Mouse (Mus musculus): ENCODE results near the gene Gria1. TPM values are rescaled to one million over a fixed set of nuclear protein-coding genes. Genes with fewer than 3 reads are reported as not detected.

Gria1 gene
- polyA plus RNA-seq, 1 experiment from 2014 or later: 1.5 TPM

DNA sequence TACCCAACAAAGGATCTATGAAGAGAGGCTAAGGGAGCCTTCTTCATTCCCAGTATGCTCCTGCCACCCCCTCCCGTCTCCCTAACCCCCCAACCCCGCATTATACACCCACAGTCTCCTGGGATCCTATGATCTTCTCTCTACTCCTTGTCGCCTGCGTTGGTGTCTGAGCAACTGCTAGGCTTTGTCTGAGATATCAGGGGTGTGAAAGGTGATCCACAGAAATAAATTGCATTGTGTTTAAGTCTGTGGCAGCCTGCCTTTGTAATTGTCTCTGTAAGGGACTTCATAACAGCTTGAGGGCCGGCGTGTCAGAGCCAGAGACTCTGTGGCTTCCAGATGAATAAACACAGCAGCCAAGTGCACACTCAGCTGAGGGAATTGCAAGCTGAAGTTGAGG is 61.0 kb downstream of the Gria1 start:
- WGBS: 67% methylated on average over 6 of the region's 6 CpGs
- H3K36me3 ChIP-seq: no peaks in the 10 kb centered on the region
- no peak overlapping the region for H3K4me2 ChIP-seq
- no peak for ATAC-seq (ENCODE audit: insufficient read depth, low FRiP score, low read depth)
- no peaks in the 10 kb centered on the region for H3K9me3 ChIP-seq
- no peaks in the 10 kb centered on the region for H3K4me1 ChIP-seq
- no peak overlapping the region for H3K27ac ChIP-seq
- no peaks in the 10 kb centered on the region for H3K27me3 ChIP-seq (replicated peaks)
- no peak overlapping the region for H3K9ac ChIP-seq
- no peak overlapping the region for H3K4me3 ChIP-seq (replicated peaks)

DNA sequence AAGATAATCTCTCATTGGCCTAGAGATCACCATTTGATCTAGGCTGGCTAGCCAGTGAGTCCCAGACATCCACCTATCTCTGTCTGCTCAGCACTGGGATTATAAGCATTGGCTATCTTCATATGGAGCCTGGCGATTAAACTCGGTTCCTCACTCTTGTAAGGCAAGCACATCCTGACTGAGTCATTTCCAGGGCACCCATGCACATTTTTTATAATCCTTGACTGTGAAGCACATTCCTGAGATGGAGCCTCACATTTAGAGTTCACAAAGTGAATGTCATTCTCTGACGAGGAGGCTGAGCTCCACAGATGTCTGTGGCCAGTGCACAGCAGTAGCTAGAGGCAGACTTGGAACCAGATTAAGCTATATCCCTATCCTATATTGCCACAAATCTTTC is 68.2 kb downstream of the Gria1 start:
- Histone ChIP-seq H3K4me1 (no peaks in the 10 kb centered on the region), H3K9ac (no peak overlapping the region), H3K36me3 (no peaks in the 10 kb centered on the region), H3K27ac (no peak overlapping the region), H3K4me3 (replicated peaks) (no peak overlapping the region), H3K9me3 (no peaks in the 10 kb centered on the region), H3K4me2 (no peak overlapping the region), H3K27me3 (replicated peaks) (no peaks in the 10 kb centered on the region)
- WGBS: 71% methylated on average over 3 of the region's 3 CpGs
- no peak for ATAC-seq (ENCODE audit: insufficient read depth, low FRiP score, low read depth)

DNA sequence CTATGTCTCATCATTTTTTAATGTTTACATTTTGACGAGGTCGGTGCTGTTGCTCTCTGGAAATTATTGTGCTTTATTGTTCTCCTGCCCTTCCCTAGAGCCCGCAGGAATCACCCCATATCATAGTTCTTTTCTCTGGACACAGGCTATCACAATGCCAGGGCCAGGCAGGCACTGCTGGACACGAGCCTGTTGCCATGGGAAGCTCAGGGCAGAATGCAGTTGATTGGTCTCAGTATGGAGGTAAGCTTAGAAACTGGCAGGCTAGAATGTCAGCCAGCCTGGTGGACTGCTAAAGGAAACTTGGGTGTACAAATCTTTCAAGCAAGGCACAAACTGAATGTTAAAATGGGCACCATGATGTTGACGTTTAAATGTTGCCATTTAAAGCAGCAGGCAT is 78.3 kb downstream of the Gria1 start:
- Histone ChIP-seq H3K27me3 (replicated peaks) (no peaks in the 10 kb centered on the region), H3K9ac (no peak overlapping the region), H3K4me2 (no peak overlapping the region), H3K27ac (no peak overlapping the region), H3K36me3 (no peaks in the 10 kb centered on the region), H3K9me3 (no peaks in the 10 kb centered on the region), H3K4me1 (no peaks in the 10 kb centered on the region), H3K4me3 (replicated peaks) (no peak overlapping the region)
- 79% methylated on average over 5 of the region's 5 CpGs for WGBS
- ATAC-seq (ENCODE audit: insufficient read depth, low FRiP score, low read depth): no peak

DNA sequence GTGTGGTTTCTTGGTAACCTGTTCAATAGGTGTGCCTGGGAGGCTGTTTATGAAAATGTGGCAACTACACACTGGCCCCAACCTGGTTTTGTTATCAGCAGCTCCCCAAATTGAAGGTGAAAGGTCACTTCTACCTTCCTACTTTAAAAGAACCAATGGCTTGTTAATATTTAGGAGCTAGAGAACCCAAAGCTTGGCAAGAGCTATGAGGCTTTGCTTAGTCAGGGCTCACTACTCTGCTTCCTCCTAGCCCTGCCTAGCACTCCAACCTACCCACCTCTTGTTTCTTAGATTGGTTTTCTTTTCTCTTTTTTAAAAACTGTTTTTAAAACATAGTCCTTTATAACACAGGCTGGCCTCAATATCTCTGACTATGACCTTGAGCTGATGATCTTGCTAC is 79.5 kb downstream of the Gria1 start:
- no peaks in the 10 kb centered on the region for H3K36me3 ChIP-seq
- no peaks in the 10 kb centered on the region for H3K4me1 ChIP-seq
- no peak overlapping the region for H3K9ac ChIP-seq
- no peak for ATAC-seq (ENCODE audit: insufficient read depth, low FRiP score, low read depth)
- H3K27ac ChIP-seq: no peak overlapping the region
- no peaks in the 10 kb centered on the region for H3K27me3 ChIP-seq (replicated peaks)
- no peak overlapping the region for H3K4me2 ChIP-seq
- H3K9me3 ChIP-seq: no peaks in the 10 kb centered on the region
- H3K4me3 ChIP-seq (replicated peaks): no peak overlapping the region

DNA sequence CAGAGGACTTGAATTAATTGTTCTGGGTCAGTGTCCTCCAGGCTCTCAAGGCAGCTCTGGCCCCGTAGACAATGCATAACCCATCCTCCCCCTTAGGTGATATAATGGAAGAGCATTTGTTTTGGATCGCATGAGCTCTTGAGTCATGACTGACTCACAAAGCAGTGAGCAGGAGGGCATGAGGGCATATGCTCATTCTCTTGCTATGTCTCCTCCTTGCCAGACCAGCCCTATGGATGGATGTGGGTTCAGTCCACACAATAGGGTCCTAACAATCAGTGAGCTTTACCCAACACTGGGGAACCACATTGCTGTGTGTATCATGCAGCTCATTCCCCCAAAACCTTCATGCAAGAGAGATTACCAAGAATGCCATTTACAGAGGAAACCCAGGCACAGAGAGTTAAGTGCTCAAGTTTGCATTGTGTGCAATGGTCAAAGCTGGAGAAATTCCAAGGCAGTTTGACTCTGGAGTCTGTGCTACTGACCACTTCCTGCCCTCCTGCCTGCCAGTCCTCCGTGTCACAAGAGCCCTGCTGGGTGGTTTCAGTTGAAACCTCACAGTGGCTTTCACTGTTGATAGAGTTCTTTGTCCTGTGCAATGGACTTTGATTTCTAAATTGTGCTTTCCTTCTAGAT is 80.2 kb downstream of the Gria1 start:
- no peak overlapping the region for H3K9ac ChIP-seq
- H3K4me3 ChIP-seq (replicated peaks): no peak overlapping the region
- no peak for ATAC-seq (ENCODE audit: insufficient read depth, low FRiP score, low read depth)
- no peaks in the 10 kb centered on the region for H3K4me1 ChIP-seq
- 68% methylated on average over 3 of the region's 3 CpGs for WGBS
- H3K27me3 ChIP-seq (replicated peaks): no peaks in the 10 kb centered on the region
- no peaks in the 10 kb centered on the region for H3K36me3 ChIP-seq
- H3K4me2 ChIP-seq: no peak overlapping the region
- H3K27ac ChIP-seq: no peak overlapping the region
- H3K9me3 ChIP-seq: no peaks in the 10 kb centered on the region

DNA sequence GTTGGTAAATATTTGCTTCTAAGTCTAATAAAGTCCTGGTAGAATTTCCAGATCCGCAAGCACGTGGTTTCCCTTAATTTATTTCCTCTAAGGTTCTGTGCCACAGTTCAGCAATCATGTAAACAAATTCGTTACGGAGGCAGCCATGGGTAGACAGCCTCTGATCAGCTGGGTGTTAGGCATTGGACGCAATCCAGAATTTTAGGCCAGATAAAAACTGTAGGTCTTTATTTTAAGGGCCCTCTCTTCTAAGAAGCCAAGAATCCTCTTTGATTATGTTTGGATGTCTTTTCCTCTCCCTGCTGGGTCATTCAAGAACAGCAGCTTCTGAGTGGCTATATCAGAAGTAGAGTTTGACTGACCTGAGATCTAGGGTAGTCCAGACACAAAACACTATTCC is 89.3 kb downstream of the Gria1 start:
- no peaks in the 10 kb centered on the region for H3K36me3 ChIP-seq
- H3K4me2 ChIP-seq: no peak overlapping the region
- no peak overlapping the region for H3K9ac ChIP-seq
- no peaks in the 10 kb centered on the region for H3K9me3 ChIP-seq
- no peaks in the 10 kb centered on the region for H3K4me1 ChIP-seq
- no peak overlapping the region for H3K27ac ChIP-seq
- no peak overlapping the region for H3K4me3 ChIP-seq (replicated peaks)
- no peak for ATAC-seq (ENCODE audit: insufficient read depth, low FRiP score, low read depth)
- H3K27me3 ChIP-seq (replicated peaks): no peaks in the 10 kb centered on the region
- 41% methylated on average over 5 of the region's 5 CpGs for WGBS

DNA sequence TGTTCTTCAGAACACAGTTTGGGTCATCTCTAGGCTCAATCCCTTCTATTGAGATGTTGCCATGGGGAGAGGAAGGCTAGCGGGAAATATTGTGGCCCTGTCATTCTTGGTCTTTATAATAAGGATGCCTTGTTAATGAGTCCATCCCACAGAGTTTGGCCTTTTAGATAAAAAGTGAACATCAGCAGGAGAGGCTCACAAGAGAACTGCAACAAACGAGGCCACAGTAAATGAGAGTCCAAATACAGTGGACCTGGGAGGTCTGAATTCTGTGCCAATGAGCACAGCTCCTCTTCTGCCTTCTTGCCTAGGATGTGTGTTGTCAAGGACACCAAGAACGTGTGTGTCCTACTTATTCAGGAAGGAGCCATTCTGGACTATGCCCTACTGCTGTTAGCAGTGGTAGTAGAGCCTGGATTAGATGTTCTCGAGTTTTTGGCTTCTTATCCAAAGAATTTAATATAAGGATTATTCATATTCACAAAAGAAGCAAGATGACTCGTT is 92.6 kb downstream of the Gria1 start:
- Histone ChIP-seq H3K4me2 (no peak overlapping the region), H3K4me1 (no peaks in the 10 kb centered on the region), H3K27ac (no peak overlapping the region), H3K4me3 (replicated peaks) (no peak overlapping the region), H3K9me3 (no peaks in the 10 kb centered on the region), H3K27me3 (replicated peaks) (no peaks in the 10 kb centered on the region), H3K9ac (no peak overlapping the region), H3K36me3 (no peaks in the 10 kb centered on the region)
- 74% methylated on average over 5 of the region's 5 CpGs for WGBS
- no peak for ATAC-seq (ENCODE audit: insufficient read depth, low FRiP score, low read depth)

DNA sequence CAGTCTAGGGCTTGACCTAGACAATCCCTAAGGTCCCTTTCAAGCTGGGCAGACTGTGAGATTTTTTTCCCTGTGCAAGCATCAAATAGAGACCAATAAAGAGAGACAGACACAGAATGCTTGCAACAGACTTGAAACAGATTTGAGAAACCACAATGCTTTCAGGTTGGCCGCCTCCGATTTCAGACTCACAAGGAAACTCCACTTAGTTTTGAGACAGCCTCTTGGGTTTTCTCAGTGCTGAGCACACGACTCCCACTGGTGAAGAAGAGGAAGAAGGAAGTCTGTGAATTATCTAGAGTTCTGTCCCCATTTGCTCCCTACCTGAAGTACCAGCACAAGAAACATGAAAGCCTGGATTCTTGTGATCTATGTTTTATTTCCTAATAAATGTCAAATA is 94.5 kb downstream of the Gria1 start:
- Histone ChIP-seq H3K4me1 (no peaks in the 10 kb centered on the region), H3K4me3 (replicated peaks) (no peak overlapping the region), H3K9ac (no peak overlapping the region), H3K27me3 (replicated peaks) (no peaks in the 10 kb centered on the region), H3K27ac (no peak overlapping the region), H3K9me3 (no peaks in the 10 kb centered on the region), H3K36me3 (no peaks in the 10 kb centered on the region), H3K4me2 (no peak overlapping the region)
- WGBS: 81% methylated on average over 3 of the region's 3 CpGs
- ATAC-seq (ENCODE audit: insufficient read depth, low FRiP score, low read depth): no peak

DNA sequence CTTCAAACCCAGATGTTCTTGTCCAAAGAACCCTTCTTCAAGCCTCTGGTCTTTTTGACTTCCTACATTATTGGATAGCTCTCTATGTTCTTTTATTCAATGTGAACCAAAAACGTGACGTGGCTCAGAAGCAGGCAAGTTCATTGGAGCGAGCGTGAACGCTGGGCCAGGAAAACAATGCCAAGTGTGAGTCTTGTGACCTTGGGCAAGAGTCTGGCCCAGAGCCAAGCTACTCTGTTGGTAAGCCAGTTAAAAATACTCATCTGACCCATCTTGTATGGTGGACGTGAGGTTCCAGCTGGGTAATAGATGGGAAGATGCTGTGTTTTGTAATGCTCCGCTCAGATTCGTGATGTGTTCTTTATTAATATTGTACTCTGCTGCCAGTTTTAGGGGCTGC is 101.2 kb downstream of the Gria1 start:
- ATAC-seq (ENCODE audit: insufficient read depth, low FRiP score, low read depth): no peak
- Histone ChIP-seq H3K4me3 (replicated peaks) (no peak overlapping the region), H3K9me3 (no peaks in the 10 kb centered on the region), H3K36me3 (no peaks in the 10 kb centered on the region), H3K27ac (no peak overlapping the region), H3K4me2 (no peak overlapping the region), H3K9ac (no peak overlapping the region), H3K4me1 (no peaks in the 10 kb centered on the region), H3K27me3 (replicated peaks) (no peaks in the 10 kb centered on the region)
- WGBS: 83% methylated on average over 8 of the region's 8 CpGs

DNA sequence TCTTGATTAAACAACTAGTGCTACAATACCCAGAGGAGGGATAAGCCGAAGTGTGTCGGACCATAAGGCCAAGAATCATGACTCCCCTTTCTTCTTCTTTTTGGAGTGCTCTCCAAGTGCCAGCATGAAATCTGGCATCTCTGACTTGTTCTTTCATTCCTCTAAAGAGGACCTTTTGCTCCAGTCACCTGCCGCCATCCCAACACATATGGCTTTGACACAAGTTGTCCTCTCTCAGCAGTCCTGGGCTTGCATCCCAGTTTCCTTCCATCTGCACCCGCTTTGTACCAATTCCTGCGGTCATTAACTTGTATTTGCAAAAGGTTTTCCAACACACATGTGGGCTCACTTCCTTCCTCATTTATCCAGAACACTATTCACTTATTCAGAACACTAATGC is 103.2 kb downstream of the Gria1 start:
- no peak overlapping the region for H3K9ac ChIP-seq
- no peaks in the 10 kb centered on the region for H3K4me1 ChIP-seq
- H3K4me3 ChIP-seq (replicated peaks): no peak overlapping the region
- no peak overlapping the region for H3K4me2 ChIP-seq
- H3K27ac ChIP-seq: no peak overlapping the region
- no peaks in the 10 kb centered on the region for H3K9me3 ChIP-seq
- no peak for ATAC-seq (ENCODE audit: insufficient read depth, low FRiP score, low read depth)
- WGBS: 88% methylated on average over 5 of the region's 5 CpGs
- no peaks in the 10 kb centered on the region for H3K27me3 ChIP-seq (replicated peaks)
- no peaks in the 10 kb centered on the region for H3K36me3 ChIP-seq

DNA sequence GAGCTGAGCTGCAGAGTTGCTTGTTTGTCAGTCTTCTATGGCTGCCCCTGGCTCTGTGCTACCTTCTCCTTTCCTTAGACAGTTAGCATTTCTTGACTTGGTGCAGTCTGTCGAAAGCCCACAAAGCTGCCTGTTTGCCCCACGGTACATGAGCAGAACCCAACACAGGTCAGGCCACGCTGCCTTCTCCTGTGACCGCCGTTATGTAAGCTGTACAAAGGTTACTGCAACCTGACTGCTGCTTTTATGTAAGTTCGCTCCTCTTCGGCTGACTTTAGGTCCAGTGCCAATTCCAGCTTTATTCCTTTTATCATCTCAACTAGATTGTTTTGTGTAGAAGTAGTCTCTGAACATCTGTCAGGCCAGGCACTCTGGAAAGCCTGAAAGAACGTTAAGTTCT is 115.9 kb downstream of the Gria1 start:
- 69% methylated on average over 8 of the region's 8 CpGs for WGBS
- Histone ChIP-seq H3K27me3 (replicated peaks) (no peaks in the 10 kb centered on the region), H3K9me3 (no peaks in the 10 kb centered on the region), H3K27ac (no peak overlapping the region), H3K9ac (no peak overlapping the region), H3K4me1 (no peaks in the 10 kb centered on the region), H3K4me2 (no peak overlapping the region), H3K4me3 (replicated peaks) (no peak overlapping the region), H3K36me3 (no peaks in the 10 kb centered on the region)
- ATAC-seq (ENCODE audit: insufficient read depth, low FRiP score, low read depth): no peak

DNA sequence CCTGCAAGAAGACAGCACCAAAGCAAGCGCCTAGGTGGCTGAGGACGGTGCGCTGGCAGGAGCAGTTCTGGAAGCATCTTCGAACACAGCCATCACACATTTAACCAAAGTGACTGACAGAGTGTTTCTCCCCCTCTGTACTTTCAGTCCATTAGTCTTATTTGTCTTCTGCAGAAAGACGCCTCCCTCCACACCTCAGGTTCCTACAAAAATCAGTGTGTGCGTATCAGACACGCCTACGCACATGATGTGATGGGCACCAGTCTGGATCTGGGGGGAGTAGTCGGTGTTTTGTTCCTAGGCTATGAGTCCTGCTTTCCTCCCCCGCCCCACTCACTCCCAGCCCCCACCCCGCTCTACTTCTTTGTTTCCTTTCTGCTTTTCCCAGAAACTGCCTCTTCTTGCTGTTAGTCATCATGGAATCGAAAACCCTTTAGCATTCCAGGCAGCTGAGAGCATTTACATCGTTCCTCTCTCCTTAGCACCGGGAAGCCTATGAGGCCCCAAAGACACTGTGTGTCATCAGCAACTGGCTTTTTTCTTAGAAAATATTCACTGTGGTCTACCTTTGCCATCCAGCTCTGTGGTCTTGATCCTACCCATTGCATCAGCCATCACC is 129.1 kb downstream of the Gria1 start:
- H3K4me2 ChIP-seq: no peak overlapping the region
- H3K4me3 ChIP-seq (replicated peaks): no peak overlapping the region
- no peak for ATAC-seq (ENCODE audit: insufficient read depth, low FRiP score, low read depth)
- 78% methylated on average over 14 of the region's 14 CpGs for WGBS
- H3K9ac ChIP-seq: no peak overlapping the region
- H3K4me1 ChIP-seq: no peaks in the 10 kb centered on the region
- no peak overlapping the region for H3K27ac ChIP-seq
- no peaks in the 10 kb centered on the region for H3K9me3 ChIP-seq
- H3K36me3 ChIP-seq: no peaks in the 10 kb centered on the region
- H3K27me3 ChIP-seq (replicated peaks): no peaks in the 10 kb centered on the region

DNA sequence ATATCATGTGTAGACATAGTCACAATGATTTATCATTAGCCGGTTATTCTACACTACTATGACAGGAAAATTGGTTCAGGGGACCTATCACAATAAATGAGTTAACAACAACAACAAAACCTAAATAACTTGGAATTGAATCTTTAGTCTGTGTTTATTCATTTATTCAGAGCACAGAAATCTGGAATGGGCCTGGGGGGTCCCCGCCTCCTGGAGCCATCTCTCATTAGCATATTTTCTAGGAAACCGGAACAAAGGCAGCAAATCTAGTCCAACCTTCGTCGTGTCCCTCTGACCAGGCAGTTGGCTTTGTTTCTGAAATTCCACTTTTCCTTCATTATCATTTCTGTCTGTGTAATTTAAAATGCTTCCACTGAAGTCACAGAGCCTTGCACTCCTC is 132.5 kb downstream of the Gria1 start:
- Histone ChIP-seq H3K4me3 (replicated peaks) (no peak overlapping the region), H3K36me3 (no peaks in the 10 kb centered on the region), H3K27ac (no peak overlapping the region), H3K4me1 (no peaks in the 10 kb centered on the region), H3K9ac (no peak overlapping the region), H3K4me2 (no peak overlapping the region), H3K27me3 (replicated peaks) (no peaks in the 10 kb centered on the region), H3K9me3 (no peaks in the 10 kb centered on the region)
- WGBS: 78% methylated on average over 5 of the region's 5 CpGs
- ATAC-seq (ENCODE audit: insufficient read depth, low FRiP score, low read depth): no peak

All from stomach, embryonic 15.5 days (tissue).